Mouse (Mus musculus) liver, embryonic 13.5 days (tissue): Measurements from ENCODE around the gene Cspg4. TPM values are rescaled to one million over a fixed set of nuclear protein-coding genes. Genes with fewer than 3 reads are reported as not detected.
"Not testable (repeated sequence)": the region's sequence is repeated elsewhere in the genome, so short reads cannot be mapped to it uniquely, and the experiment has no call there.

ENCODE experiments used
- ATAC-seq: fragments of 200-750 bp; cut with Nextera tagmentation; 2 replicates; pipeline ENCODE4 v1.8.0; 2017; ENCODE audit warnings: low read depth, mild to moderate bottlenecking, moderate number of reproducible peaks, moderate library complexity
- DNase-seq: peaks from one replicate; pipeline ENCODE4 v3.0.0; 2022
- H3K27ac ChIP-seq: fragments of 300-500 bp; sonication (generic); 2 replicates; pipeline ENCODE4 v1.5.1; 2015; ENCODE audit warnings: moderate library complexity, mild to moderate bottlenecking, inconsistent platforms
- H3K27me3 ChIP-seq: fragments of 300-500 bp; sonication (generic); 2 replicates; pipeline ENCODE4 v1.6.1; 2015; ENCODE audit warnings: mild to moderate bottlenecking, inconsistent platforms
- H3K36me3 ChIP-seq: fragments of 300-500 bp; sonication (generic); 2 replicates; pipeline ENCODE4 v1.6.1; 2015; ENCODE audit warnings: mild to moderate bottlenecking, inconsistent platforms
- H3K4me1 ChIP-seq: fragments of 300-500 bp; sonication (generic); replicated peaks from 2 replicates; pipeline ENCODE4 v1.6.1; 2015; ENCODE audit warnings: inconsistent platforms
- H3K4me2 ChIP-seq: fragments of 300-500 bp; sonication (generic); 2 replicates; pipeline ENCODE4 v1.6.1; 2015; ENCODE audit warnings: inconsistent platforms, mild to moderate bottlenecking, moderate library complexity
- H3K4me3 ChIP-seq: fragments of 300-500 bp; sonication (generic); replicated peaks from 2 replicates; pipeline ENCODE4 v1.5.1; 2015; ENCODE audit warnings: mild to moderate bottlenecking, inconsistent platforms
- H3K9ac ChIP-seq: fragments of 300-500 bp; sonication (generic); 2 replicates; pipeline ENCODE4 v1.6.1; 2015; ENCODE audit warnings: mild to moderate bottlenecking, inconsistent platforms
- H3K9me3 ChIP-seq: fragments of 300-500 bp; sonication (generic); replicated peaks from 2 replicates; pipeline ENCODE4 v1.6.1; 2016; ENCODE audit warnings: inconsistent platforms
- WGBS: fragments of 180-500 bp; shearing (Covaris S2); methylation state at CpG from one replicate; pipeline ENCODE4 v1.1.7; 2015; ENCODE audit not compliant: insufficient replicate concordance; 5-methylcytosine and 5-hydroxymethylcytosine counted together
- polyA plus RNA-seq: library from polyadenylated mRNA; unstranded; fragments of >200 nt; fragmentation: Nextera tagmentation; extraction: Ambion mirVana; gene quantifications from 2 replicates; pipeline ENCODE4 v1.2.1, GENCODE M21; 2015

Gene Cspg4
- polyA plus RNA-seq, 1 experiment from 2014 or later, result 0.35 TPM

- Histone ChIP-seq H3K36me3 (no peaks in the 10 kb centered on the region), H3K9ac (no peak overlapping the region), H3K4me3 (no peak overlapping the region), H3K9me3 (no peaks in the 10 kb centered on the region), H3K27ac (no peak overlapping the region), H3K4me1 (peaks cover 11% of the 10 kb centered on the region), H3K27me3 (no peaks in the 10 kb centered on the region), H3K4me2 (no peak overlapping the region)
- no peak for DNase-seq
- WGBS, result 79% methylated on average over 10 of the region's 10 CpGs
- no peak for ATAC-seq
Measured at GRCm38 (mm10) chr9:56892111-56892510, 27.3 kb downstream of the Cspg4 start.

- Histone ChIP-seq H3K9me3 (no peaks in the 10 kb centered on the region), H3K4me3 (no peak overlapping the region), H3K36me3 (no peaks in the 10 kb centered on the region), H3K4me1 (peaks cover 11% of the 10 kb centered on the region), H3K9ac (no peak overlapping the region), H3K4me2 (no peak overlapping the region), H3K27me3 (no peaks in the 10 kb centered on the region), H3K27ac (no peak overlapping the region)
- DNase-seq, result no peak
- 61% methylated on average over 8 of the region's 8 CpGs for WGBS
- no peak for ATAC-seq
Measured at GRCm38 (mm10) chr9:56893313-56893712, 28.5 kb downstream of the Cspg4 start.

- Histone ChIP-seq H3K27me3 (no peaks in the 10 kb centered on the region), H3K27ac (no peak overlapping the region), H3K4me2 (no peak overlapping the region), H3K9ac (no peak overlapping the region), H3K9me3 (no peaks in the 10 kb centered on the region), H3K4me1 (peaks cover 11% of the 10 kb centered on the region), H3K4me3 (no peak overlapping the region), H3K36me3 (no peaks in the 10 kb centered on the region)
- 14% methylated on average over 3 of the region's 3 CpGs for WGBS
- ATAC-seq, result no peak
- DNase-seq, result no peak
Measured at GRCm38 (mm10) chr9:56894006-56894405, 29.2 kb downstream of the Cspg4 start.

- H3K36me3 ChIP-seq, result no peaks in the 10 kb centered on the region
- no peak overlapping the region for H3K9ac ChIP-seq
- H3K27ac ChIP-seq, result no peak overlapping the region
- H3K4me3 ChIP-seq, result no peak overlapping the region
- H3K4me1 ChIP-seq, result peaks cover 13% of the 10 kb centered on the region; the same call in 1 of the 2 replicates
- no peak overlapping the region for H3K4me2 ChIP-seq
- ATAC-seq, result no peak
- H3K27me3 ChIP-seq, result no peaks in the 10 kb centered on the region
- no peak for DNase-seq
- H3K9me3 ChIP-seq, result no peaks in the 10 kb centered on the region
- WGBS, result 87% methylated on average over 12 of the region's 12 CpGs
Measured at GRCm38 (mm10) chr9:56896779-56897178, 31.9 kb downstream of the Cspg4 start.

GRCm38 (mm10) chr9:56899409-56899808 is 34.6 kb downstream of the Cspg4 start:
- no peak overlapping the region for H3K4me2 ChIP-seq
- 73% methylated on average over 11 of the region's 11 CpGs for WGBS
- no peaks in the 10 kb centered on the region for H3K9me3 ChIP-seq
- no peak overlapping the region for H3K27ac ChIP-seq
- H3K9ac ChIP-seq, result no peak overlapping the region
- no peaks in the 10 kb centered on the region for H3K36me3 ChIP-seq
- ATAC-seq (no peak), DNase-seq (no peak)
- peaks cover 10% of the 10 kb centered on the region; the same call in 1 of the 2 replicates for H3K4me1 ChIP-seq
- H3K4me3 ChIP-seq, result no peak overlapping the region
- H3K27me3 ChIP-seq, result no peaks in the 10 kb centered on the region

GRCm38 (mm10) chr9:56900060-56900459 is 35.2 kb downstream of the Cspg4 start:
- Histone ChIP-seq H3K27me3 (no peaks in the 10 kb centered on the region), H3K36me3 (no peaks in the 10 kb centered on the region), H3K4me2 (no peak overlapping the region), H3K4me3 (no peak overlapping the region), H3K9ac (no peak overlapping the region), H3K9me3 (no peaks in the 10 kb centered on the region), H3K27ac (no peak overlapping the region), H3K4me1 (peaks cover 10% of the 10 kb centered on the region; the same call in 1 of the 2 replicates)
- DNase-seq, result no peak
- no peak for ATAC-seq

GRCm38 (mm10) chr9:56900571-56900970 is 35.7 kb downstream of the Cspg4 start:
- Histone ChIP-seq H3K9ac (no peak overlapping the region), H3K9me3 (no peaks in the 10 kb centered on the region), H3K36me3 (no peaks in the 10 kb centered on the region), H3K27me3 (no peaks in the 10 kb centered on the region), H3K27ac (no peak overlapping the region), H3K4me3 (no peak overlapping the region), H3K4me2 (no peak overlapping the region), H3K4me1 (peaks cover 10% of the 10 kb centered on the region; the same call in 1 of the 2 replicates)
- DNase-seq (no peak), ATAC-seq (no peak)
- 29% methylated on average over 9 of the region's 9 CpGs for WGBS

- no peak overlapping the region for H3K4me2 ChIP-seq
- no peak overlapping the region for H3K4me3 ChIP-seq
- ATAC-seq, result no peak
- H3K36me3 ChIP-seq, result no peaks in the 10 kb centered on the region
- H3K27me3 ChIP-seq, result no peaks in the 10 kb centered on the region
- H3K9me3 ChIP-seq, result no peaks in the 10 kb centered on the region
- 65% methylated on average over 8 of the region's 8 CpGs for WGBS
- no peak overlapping the region for H3K27ac ChIP-seq
- DNase-seq, result no peak
- H3K4me1 ChIP-seq, result peaks cover 10% of the 10 kb centered on the region; the same call in 1 of the 2 replicates
- no peak overlapping the region for H3K9ac ChIP-seq
Measured at GRCm38 (mm10) chr9:56901187-56901586, 36.4 kb downstream of the Cspg4 start.

- Histone ChIP-seq H3K4me3 (no peak overlapping the region), H3K4me1 (peaks cover 10% of the 10 kb centered on the region; the same call in 1 of the 2 replicates), H3K27ac (no peak overlapping the region), H3K9ac (no peak overlapping the region), H3K9me3 (no peaks in the 10 kb centered on the region), H3K27me3 (no peaks in the 10 kb centered on the region), H3K4me2 (no peak overlapping the region), H3K36me3 (no peaks in the 10 kb centered on the region)
- DNase-seq, result no peak
- 39% methylated on average over 3 of the region's 3 CpGs for WGBS
- no peak for ATAC-seq
Measured at GRCm38 (mm10) chr9:56903662-56904061, 38.8 kb downstream of the Cspg4 start.

GRCm38 (mm10) chr9:56907549-56907948 is 42.7 kb downstream of the Cspg4 start:
- WGBS, result 59% methylated on average over 9 of the region's 9 CpGs

GRCm38 (mm10) chr9:56909991-56910390 is 45.2 kb downstream of the Cspg4 start:
- not testable (repeated sequence) for H3K4me2 ChIP-seq, H3K27me3 ChIP-seq, H3K4me1 ChIP-seq, H3K9ac ChIP-seq, H3K36me3 ChIP-seq, ATAC-seq, DNase-seq, H3K27ac ChIP-seq, H3K4me3 ChIP-seq, H3K9me3 ChIP-seq
- 28% methylated on average over 4 of the region's 4 CpGs for WGBS

More at GRCm38 (mm10) chr9:56907549-56907948, 42.7 kb downstream of the Cspg4 start:
- no peaks in the 10 kb centered on the region for H3K9me3 ChIP-seq
- no peaks in the 10 kb centered on the region for H3K36me3 ChIP-seq
- H3K27me3 ChIP-seq, result no peaks in the 10 kb centered on the region
- no peak for DNase-seq
- no peak overlapping the region for H3K4me3 ChIP-seq
- H3K4me1 ChIP-seq, result 0 out of 2 replicates have a peak, but pooled peaks cover 2% of the 10 kb centered on the region
- H3K27ac ChIP-seq, result no peak overlapping the region
- H3K4me2 ChIP-seq, result no peak overlapping the region
- ATAC-seq, result no peak
- no peak overlapping the region for H3K9ac ChIP-seq

- Histone ChIP-seq H3K4me1 (0 out of 2 replicates have a peak, but pooled peaks cover 2% of the 10 kb centered on the region), H3K4me3 (no peak overlapping the region), H3K9ac (no peak overlapping the region), H3K27ac (no peak overlapping the region), H3K4me2 (no peak overlapping the region), H3K36me3 (no peaks in the 10 kb centered on the region), H3K9me3 (no peaks in the 10 kb centered on the region), H3K27me3 (no peaks in the 10 kb centered on the region)
- ATAC-seq (no peak), DNase-seq (no peak)
- 33% methylated on average over 1 of the region's 1 CpGs for WGBS
Measured at GRCm38 (mm10) chr9:56911017-56911416, 46.2 kb downstream of the Cspg4 start.
